Mouse (Mus musculus): ENCODE measurements around the gene Best2. TPM values are rescaled to one million over a fixed set of nuclear protein-coding genes. Genes with fewer than 3 reads are reported as not detected.

Best2 gene
- polyA plus RNA-seq, 1 experiment from 2014 or later = 0.14 TPM

DNA sequence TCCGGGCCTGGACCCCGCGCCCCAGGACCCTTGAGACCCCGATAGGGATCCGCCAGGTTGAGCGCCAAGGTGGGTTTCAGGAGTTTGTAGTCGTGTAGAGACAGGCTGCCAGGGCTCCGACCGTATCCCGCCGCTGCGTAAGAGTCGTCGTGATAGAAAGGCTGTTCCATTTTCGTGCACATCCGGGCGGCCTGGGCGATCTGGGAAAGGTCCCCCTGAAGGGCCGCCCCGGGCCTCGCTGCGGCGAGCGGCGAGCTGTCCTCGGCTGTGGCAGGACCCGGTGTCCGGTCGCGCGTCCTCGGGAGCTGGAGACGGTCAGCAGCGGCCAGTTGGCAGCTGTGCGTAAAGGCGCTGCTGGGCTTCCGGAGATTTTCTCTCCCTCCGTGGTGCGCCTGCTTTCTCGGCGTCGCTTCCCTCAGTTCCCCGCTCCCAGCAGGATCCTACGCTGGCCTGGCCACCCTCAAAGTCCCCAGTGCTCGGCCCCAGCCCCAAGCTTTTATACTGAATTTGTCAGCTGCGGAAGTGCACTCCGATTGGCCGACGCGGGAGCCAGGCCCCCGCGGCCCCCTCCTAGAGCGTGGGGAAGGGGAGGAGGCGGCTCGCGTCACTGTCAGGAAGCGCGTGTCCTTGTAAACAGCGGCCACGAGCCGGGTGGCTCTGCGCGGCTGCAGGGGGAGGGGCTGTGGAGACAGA is 35.9 kb downstream of the Best2 start, which contains the start of gene Junb:
Junb (minus strand) TSS at position 471 of the 693 bp plus-strand sequence.
- Histone ChIP-seq H3K4me3 (replicated peaks) (peak within 1 kb of the TSS; percentile 58), H3K4me2 (replicated peaks) (peak within 1 kb of the TSS; percentile 89), H3K27me3 (replicated peaks) (no peaks in the 10 kb centered on the region), H3K36me3 (0 out of 2 replicates have a peak, but pooled peaks cover under 1% of the 10 kb centered on the region), H3K9me3 (no peaks in the 10 kb centered on the region), H3K4me1 (replicated peaks) (peaks cover 63% of the 10 kb centered on the region), H3K9ac (peak within 1 kb of the TSS; percentile 67), H3K27ac (peak within 1 kb of the TSS; percentile 90)
- ATAC-seq = peak; percentile 67
- WGBS = under 1% methylated on average over 63 of the region's 63 CpGs

DNA sequence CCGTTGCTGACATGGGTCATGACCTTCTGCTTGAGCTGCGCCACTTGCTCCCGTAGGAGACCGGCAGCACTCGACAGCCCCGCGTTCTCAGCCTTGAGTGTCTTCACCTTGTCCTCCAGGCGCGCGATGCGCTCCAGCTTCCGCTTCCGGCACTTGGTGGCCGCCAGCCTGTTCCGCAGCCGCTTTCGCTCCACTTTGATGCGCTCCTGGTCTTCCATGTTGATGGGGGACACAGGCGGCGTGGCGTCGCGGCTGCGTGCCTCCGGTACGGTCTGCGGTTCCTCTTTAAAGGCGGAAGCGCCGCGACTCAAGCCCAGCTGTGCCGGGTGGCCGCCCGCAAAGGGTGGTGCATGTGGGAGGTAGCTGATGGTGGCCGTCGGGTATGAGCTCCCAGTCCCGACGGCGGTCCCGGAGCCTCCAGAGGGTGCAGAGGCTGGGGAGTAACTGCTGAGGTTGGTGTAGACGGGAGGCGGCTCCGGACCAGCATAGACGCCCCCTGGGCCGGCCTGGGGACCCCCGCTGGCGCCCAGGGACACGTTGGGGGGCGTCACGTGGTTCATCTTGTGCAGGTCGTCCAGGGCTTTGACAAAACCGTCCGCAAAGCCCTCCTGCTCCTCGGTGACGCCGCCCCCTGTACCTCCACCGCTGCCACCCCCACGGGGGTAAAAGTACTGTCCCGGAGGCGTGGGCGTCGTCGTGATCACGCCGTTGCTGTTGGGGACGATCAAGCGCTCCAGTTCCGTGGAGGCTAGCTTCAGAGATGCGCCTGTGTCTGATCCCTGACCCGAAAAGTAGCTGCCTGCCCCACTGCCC is 36.7 kb downstream of the Best2 start:
- Histone ChIP-seq H3K9ac (peak overlapping the region; percentile 67), H3K9me3 (no peaks in the 10 kb centered on the region), H3K27me3 (replicated peaks) (no peaks in the 10 kb centered on the region), H3K36me3 (0 out of 2 replicates have a peak, but pooled peaks cover 5% of the 10 kb centered on the region), H3K27ac (peak overlapping the region; percentile 90), H3K4me1 (replicated peaks) (peaks cover 61% of the 10 kb centered on the region), H3K4me2 (replicated peaks) (peak overlapping the region; percentile 89), H3K4me3 (replicated peaks) (peak overlapping the region; percentile 58)
- no peak for ATAC-seq
- under 1% methylated on average over 70 of the region's 70 CpGs for WGBS

DNA sequence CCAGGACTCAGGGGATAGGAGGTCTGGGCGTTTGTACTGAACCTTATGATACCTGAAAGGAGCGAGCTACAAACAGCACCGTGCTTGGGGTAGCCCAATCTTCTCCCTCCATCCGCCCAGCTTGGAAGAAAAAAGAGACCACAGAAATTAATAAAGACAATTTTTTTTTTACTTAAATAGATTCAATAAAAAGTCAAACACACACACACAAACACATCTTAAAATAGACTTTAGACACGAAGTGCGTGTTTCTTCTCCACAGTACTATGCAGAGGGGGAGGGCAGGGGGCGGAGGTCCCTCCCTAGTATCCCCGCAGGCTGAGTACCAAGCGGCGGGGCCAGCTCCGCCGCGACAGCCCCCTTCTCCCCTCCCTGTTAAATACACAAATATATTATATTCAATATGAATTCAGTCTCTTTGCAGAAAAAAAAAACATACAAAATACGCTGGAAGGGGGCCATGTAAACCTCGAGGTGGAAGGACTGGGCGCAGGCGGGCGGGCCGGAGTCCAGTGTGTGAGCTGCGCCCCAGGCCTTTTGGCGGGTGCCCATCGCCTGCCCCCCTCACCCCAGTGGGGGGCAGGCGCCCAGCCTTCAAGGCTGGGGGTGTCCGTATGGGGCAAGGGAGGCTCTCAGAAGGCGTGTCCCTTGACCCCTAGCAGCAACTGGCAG is 37.4 kb downstream of the Best2 start:
- peaks cover 53% of the 10 kb centered on the region for H3K4me1 ChIP-seq (replicated peaks)
- peak overlapping the region; percentile 90 for H3K27ac ChIP-seq
- H3K4me2 ChIP-seq (replicated peaks) = peak overlapping the region; percentile 89
- peaks cover 7% of the 10 kb centered on the region; the same call in 1 of the 2 replicates for H3K36me3 ChIP-seq
- WGBS = 3% methylated on average over 25 of the region's 25 CpGs
- H3K9ac ChIP-seq = peak overlapping the region; percentile 67
- peak overlapping the region; percentile 58 for H3K4me3 ChIP-seq (replicated peaks)
- H3K27me3 ChIP-seq (replicated peaks) = no peaks in the 10 kb centered on the region
- H3K9me3 ChIP-seq = no peaks in the 10 kb centered on the region
- no peak for ATAC-seq

DNA sequence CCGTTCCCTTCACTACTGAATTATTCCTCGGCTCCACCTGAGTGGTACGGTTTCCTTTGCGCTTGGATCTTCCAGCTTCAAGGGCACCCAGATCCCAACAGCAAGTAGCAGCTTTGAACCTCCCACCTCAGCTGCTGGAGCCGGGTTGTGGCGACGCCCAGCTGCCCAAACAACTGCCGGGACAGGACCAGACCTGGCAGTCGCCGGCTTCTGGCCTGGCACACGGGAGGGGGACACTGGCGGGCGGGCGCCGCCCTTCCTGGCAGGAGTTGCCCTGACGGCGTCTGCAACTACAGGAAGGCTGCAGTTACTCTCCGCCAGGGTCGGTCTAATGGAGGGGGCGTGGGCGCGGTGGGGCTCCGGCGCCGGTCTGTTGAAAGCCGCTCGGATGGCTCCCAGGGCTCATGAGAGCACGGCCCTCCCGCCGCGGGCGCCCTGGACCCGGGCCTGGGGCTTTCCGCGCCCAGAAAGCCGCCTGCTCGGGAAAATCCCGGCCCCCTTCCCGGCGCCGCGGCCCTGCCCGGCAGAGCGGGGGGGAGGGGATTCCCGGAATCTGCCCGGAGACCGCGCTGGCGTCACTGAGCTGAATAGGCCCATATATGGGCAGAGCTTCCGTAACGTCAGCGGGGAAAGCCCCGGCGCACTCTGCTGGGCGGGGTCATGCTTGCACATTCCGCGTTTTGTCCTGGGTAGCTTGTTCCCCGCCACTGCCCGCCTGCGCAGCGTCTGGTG is 38.1 kb downstream of the Best2 start:
- no peaks in the 10 kb centered on the region for H3K27me3 ChIP-seq (replicated peaks)
- under 1% methylated on average over 61 of the region's 61 CpGs for WGBS
- H3K27ac ChIP-seq = peak overlapping the region; percentile 90
- peak overlapping the region; percentile 58 for H3K4me3 ChIP-seq (replicated peaks)
- H3K4me2 ChIP-seq (replicated peaks) = peak overlapping the region; percentile 89
- H3K4me1 ChIP-seq (replicated peaks) = peaks cover 48% of the 10 kb centered on the region
- peak overlapping the region; percentile 67 for H3K9ac ChIP-seq
- ATAC-seq = peak; percentile 78
- H3K9me3 ChIP-seq = no peaks in the 10 kb centered on the region
- H3K36me3 ChIP-seq = peaks cover 14% of the 10 kb centered on the region; the same call in 1 of the 2 replicates

DNA sequence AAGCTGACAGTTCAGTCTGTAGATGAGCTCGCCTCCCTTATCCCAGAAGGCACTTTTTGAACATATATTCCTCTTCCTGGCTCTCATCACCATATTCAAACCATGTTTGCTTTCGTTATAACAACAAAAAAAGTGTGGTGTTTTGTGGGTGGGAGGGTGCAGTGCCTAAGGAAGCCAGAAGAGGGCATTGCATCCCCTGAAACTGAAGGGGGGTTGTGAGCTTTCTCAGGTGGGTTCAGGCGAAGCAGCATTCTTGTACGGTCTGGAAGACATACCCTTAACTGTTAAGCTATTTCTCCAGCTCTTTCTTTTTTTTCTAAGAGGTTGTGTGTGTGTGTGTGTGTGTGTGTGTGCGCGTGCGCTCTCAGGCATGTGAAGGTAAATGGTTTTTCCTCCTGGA is 38.9 kb downstream of the Best2 start:
- 34% methylated on average over 7 of the region's 7 CpGs for WGBS
- Histone ChIP-seq H3K27me3 (replicated peaks) (no peaks in the 10 kb centered on the region), H3K4me1 (replicated peaks) (peaks cover 48% of the 10 kb centered on the region), H3K4me3 (replicated peaks) (peak overlapping the region; percentile 58; the same call in 1 of the 2 replicates), H3K9me3 (no peaks in the 10 kb centered on the region), H3K4me2 (replicated peaks) (peak overlapping the region; percentile 89), H3K27ac (0 out of 2 replicates have a peak overlapping the region, but pooled peaks have one; percentile 90), H3K9ac (no peak overlapping the region), H3K36me3 (peaks cover 19% of the 10 kb centered on the region; the same call in 1 of the 2 replicates)
- ATAC-seq = no peak

DNA sequence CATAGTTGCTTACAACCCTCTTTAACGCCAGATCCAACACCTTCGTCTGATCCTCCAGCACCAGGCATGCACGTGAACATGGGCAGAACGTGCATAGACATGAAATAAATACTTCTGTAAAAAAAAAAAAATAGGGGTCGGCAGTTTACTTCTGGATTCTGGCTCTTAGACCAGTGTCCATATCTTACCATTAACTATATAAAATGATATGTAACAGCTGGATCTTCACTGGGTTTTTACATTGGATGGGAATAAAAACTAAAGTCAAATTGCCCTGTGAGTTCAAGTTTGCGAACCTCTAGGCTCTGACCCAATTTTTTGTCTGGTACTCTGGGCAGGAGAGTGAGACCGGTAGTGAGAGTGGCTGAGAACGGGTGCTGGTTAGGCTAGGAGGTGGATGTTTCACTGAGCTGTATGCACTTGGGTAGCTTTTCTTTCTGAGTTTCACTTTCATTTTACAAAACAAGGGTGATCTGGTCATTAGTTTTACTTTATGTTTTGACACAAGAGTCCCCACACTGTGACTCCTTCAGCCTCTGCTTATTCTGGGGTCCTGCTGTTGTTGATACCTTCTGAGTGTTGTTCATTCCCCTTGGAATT is 39.7 kb downstream of the Best2 start:
- no peak for ATAC-seq
- Histone ChIP-seq H3K9ac (no peak overlapping the region), H3K4me3 (replicated peaks) (no peak overlapping the region), H3K4me2 (replicated peaks) (no peak overlapping the region), H3K27ac (no peak overlapping the region), H3K36me3 (peaks cover 19% of the 10 kb centered on the region; the same call in 1 of the 2 replicates), H3K4me1 (replicated peaks) (peaks cover 41% of the 10 kb centered on the region), H3K27me3 (replicated peaks) (no peaks in the 10 kb centered on the region), H3K9me3 (no peaks in the 10 kb centered on the region)
- WGBS = 78% methylated on average over 8 of the region's 8 CpGs

DNA sequence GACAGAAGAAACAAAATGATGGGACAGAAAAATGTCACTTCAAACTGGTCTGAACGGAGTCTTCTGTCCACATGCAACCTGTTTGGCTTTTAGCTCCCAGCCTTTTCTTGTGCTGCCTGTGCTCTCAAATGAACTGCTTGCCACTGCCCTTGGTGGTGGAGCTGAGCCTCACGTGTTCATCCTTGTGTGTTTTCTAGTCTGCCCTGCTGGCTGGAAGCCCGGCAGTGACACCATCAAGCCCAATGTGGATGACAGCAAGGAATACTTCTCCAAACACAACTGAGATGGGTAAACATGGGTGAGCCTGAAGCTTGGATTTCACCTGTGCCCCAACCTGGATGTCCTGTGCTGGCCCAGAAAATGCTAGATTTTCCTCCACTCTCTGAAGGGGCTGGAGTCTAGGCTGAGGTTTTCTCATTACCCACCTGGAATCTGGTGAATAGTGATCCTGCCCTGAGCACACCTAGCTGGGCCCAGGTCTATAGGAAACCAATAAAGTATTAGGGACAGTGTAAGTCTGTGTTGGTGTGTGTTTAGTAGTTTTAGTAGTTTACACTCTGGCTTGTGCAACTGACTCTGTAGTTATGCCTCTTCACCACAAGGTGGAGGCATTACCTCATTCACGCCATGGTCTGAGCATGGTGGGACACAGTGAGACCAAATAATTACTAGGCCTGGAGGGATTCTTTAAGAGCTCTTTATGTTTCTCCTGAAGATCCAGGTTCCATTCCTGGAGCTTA is 40.4 kb downstream of the Best2 start:
- no peaks in the 10 kb centered on the region for H3K27me3 ChIP-seq (replicated peaks)
- H3K9ac ChIP-seq = no peak overlapping the region
- H3K9me3 ChIP-seq = no peaks in the 10 kb centered on the region
- H3K4me1 ChIP-seq (replicated peaks) = peaks cover 34% of the 10 kb centered on the region
- peaks cover 19% of the 10 kb centered on the region; the same call in 1 of the 2 replicates for H3K36me3 ChIP-seq
- no peak overlapping the region for H3K4me2 ChIP-seq (replicated peaks)
- no peak for ATAC-seq
- H3K27ac ChIP-seq = no peak overlapping the region
- H3K4me3 ChIP-seq (replicated peaks) = no peak overlapping the region
- WGBS = 52% methylated on average over 4 of the region's 4 CpGs

DNA sequence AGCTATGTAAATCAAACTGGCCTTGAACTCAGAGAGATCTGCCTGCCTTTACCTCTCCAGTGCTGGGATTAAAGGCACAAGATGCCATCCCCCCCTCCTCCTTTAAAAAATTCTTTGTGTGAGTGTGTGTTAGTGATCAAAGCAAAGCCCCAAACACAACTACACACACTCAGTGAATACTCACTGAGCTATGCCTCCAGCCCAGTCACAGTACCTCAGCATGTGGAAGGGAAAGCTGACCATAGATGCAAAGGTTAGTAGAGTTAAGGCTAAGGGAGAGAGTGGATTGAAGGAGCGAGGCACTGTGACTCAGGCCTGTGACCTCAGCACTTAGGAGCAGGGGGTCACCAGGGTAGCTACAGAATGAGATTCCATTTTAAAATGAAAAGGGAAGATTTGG is 41.3 kb downstream of the Best2 start:
- no peak for ATAC-seq
- Histone ChIP-seq H3K9ac (no peak overlapping the region), H3K4me1 (replicated peaks) (peaks cover 33% of the 10 kb centered on the region), H3K36me3 (peaks cover 19% of the 10 kb centered on the region; the same call in 1 of the 2 replicates), H3K27me3 (replicated peaks) (no peaks in the 10 kb centered on the region), H3K27ac (no peak overlapping the region), H3K4me2 (replicated peaks) (no peak overlapping the region), H3K4me3 (replicated peaks) (no peak overlapping the region), H3K9me3 (no peaks in the 10 kb centered on the region)
- WGBS = 100% methylated on average over 1 of the region's 1 CpGs

DNA sequence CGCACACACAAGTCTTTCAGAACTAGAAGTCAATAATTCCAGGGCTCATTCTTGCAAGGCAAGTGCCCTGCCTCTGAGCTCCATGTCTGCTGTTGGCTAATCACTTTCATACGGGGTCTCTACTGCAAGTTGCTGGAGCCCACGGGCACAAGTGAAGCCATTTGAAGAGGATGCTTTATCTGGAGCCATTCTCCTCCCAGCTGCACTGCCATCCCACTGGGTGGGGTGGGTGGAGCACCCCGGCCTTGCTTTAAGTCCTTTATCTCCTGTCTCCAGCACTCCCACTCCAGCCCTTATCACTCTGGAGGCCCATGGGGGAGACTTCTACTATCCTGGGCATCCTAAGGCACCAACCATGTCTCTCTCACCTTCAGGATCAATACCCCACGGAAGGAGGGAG is 43.4 kb downstream of the Best2 start:
- ATAC-seq = no peak
- H3K36me3 ChIP-seq = peaks cover 19% of the 10 kb centered on the region; the same call in 1 of the 2 replicates
- H3K4me1 ChIP-seq (replicated peaks) = peaks cover 25% of the 10 kb centered on the region
- H3K4me2 ChIP-seq (replicated peaks) = peak overlapping the region; percentile 81
- no peaks in the 10 kb centered on the region for H3K9me3 ChIP-seq
- H3K9ac ChIP-seq = peak overlapping the region; percentile 94; the same call in 1 of the 2 replicates
- 58% methylated on average over 5 of the region's 5 CpGs for WGBS
- no peak overlapping the region for H3K27ac ChIP-seq
- H3K27me3 ChIP-seq (replicated peaks) = no peaks in the 10 kb centered on the region
- peak overlapping the region; percentile 70 for H3K4me3 ChIP-seq (replicated peaks)

DNA sequence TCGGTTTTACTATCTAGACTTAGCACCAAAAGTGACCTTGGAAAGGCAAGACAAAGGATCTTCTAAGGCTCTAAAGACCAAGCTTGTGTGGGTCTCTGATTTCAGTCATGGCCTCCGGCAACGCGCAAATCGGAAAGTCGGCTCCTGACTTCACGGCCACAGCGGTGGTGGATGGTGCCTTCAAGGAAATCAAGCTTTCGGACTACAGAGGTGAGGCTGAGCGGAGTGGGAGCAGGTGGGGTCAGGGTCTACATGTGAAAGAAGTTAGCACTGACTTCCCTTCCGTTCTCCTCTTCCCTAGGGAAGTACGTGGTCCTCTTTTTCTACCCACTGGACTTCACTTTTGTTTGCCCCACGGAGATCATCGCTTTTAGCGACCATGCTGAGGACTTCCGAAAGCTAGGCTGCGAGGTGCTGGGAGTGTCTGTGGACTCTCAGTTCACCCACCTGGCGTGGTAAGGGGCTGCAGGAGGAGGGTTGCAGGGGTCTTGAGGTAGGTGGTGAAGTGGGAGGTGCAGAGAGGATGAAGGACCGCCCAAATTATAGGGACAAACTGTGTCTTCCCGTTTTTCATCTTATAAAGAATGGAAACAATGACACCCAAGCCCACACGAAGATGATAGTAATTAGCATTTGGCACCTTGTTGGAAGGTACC is 44.1 kb downstream of the Best2 start:
- no peaks in the 10 kb centered on the region for H3K27me3 ChIP-seq (replicated peaks)
- H3K4me2 ChIP-seq (replicated peaks) = peak overlapping the region; percentile 81
- no peak for ATAC-seq
- peaks cover 24% of the 10 kb centered on the region for H3K4me1 ChIP-seq (replicated peaks)
- WGBS = 6% methylated on average over 21 of the region's 21 CpGs
- H3K4me3 ChIP-seq (replicated peaks) = peak overlapping the region; percentile 70
- H3K9me3 ChIP-seq = no peaks in the 10 kb centered on the region
- peak overlapping the region; percentile 94 for H3K9ac ChIP-seq
- peaks cover 19% of the 10 kb centered on the region; the same call in 1 of the 2 replicates for H3K36me3 ChIP-seq
- H3K27ac ChIP-seq = peak overlapping the region; percentile 89

Measured in intestine, embryonic 15.5 days (tissue).